ENCODE assay signal across 8 mouse cellular contexts in genomic region chr11:78499004-78499403, GRCm38 (mm10). TPM values are rescaled to one million over a fixed set of nuclear protein-coding genes. Genes with fewer than 3 reads are reported as not detected.
DNase-seq lines count a peak whose midpoint lies in the region; ATAC-seq and TF ChIP-seq lines count a peak whose summit lies in the region.

Vtn (plus strand) TSS chr11:78499091.

- no peaks in the 10 kb centered on the region for H3K9me3 ChIP-seq in kidney, embryonic 16.5 days (ENCODE audit: low read length)

- DNase-seq in kidney, adult 18-20 months = no peak
- DNase-seq in embryo, embryonic 10.5 days (ENCODE audit: low spot score) = peak; percentile 30
- peak; percentile 39 for DNase-seq in heart, adult 8-10 months (ENCODE audit: low spot score)
- DNase-seq in left cerebral cortex, adult 8-10 months (ENCODE audit: low spot score in 2 of 2) = no peak
- no peak for DNase-seq in frontal cortex, postnatal 25 days (ENCODE audit: low spot score in 2 of 2)

- 49% methylated on average over 7 of the region's 7 CpGs for WGBS in kidney, embryonic 16.5 days

- H3K36me3 ChIP-seq in kidney, embryonic 16.5 days (ENCODE audit: insufficient read depth, low read length) = no peaks in the 10 kb centered on the region
- no peaks in the 10 kb centered on the region for H3K36me3 ChIP-seq in myocyte (ENCODE audit: control insufficient read depth, insufficient read depth)

- TF ChIP-seq POLR2A in myocyte (IDR thresholded peaks at IDR 0.05; ENCODE audit: insufficient read length, low read depth) = no peak

- peaks cover 40% of the 10 kb centered on the region for H3K27me3 ChIP-seq in kidney, embryonic 16.5 days (ENCODE audit: insufficient read depth, low read length)
- peaks cover 34% of the 10 kb centered on the region for H3K27me3 ChIP-seq in myocyte (ENCODE audit: control insufficient read depth, insufficient read depth, insufficient read length)

- H3K4me1 ChIP-seq in kidney, embryonic 16.5 days (ENCODE audit: insufficient read depth, low read length) = peaks cover 17% of the 10 kb centered on the region

- H3K9ac ChIP-seq in kidney, embryonic 16.5 days (replicated peaks; ENCODE audit: low read length) = peak within 1 kb of the TSS; percentile 56; the same call in 1 of the 2 replicates

- H3K4me2 ChIP-seq in kidney, embryonic 16.5 days (replicated peaks; ENCODE audit: low read depth, low read length) = peak within 1 kb of the TSS; percentile 95
- peak within 1 kb of the TSS; percentile 96 for H3K4me2 ChIP-seq in myocyte (ENCODE audit: low read depth)

- 0 out of 2 replicates have a peak within 1 kb of the TSS, but pooled peaks have one; percentile 29 for H3K27ac ChIP-seq in kidney, embryonic 16.5 days (ENCODE audit: low read length)

- H3ac ChIP-seq in myocyte (ENCODE audit: control insufficient read depth, insufficient read length) = no peak within 1 kb of the TSS

- H3K4me3 ChIP-seq in kidney, embryonic 16.5 days (ENCODE audit: low read length) = peak within 1 kb of the TSS; percentile 56
- peak within 1 kb of the TSS; percentile 24 for H3K4me3 ChIP-seq in myocyte

- ATAC-seq in kidney, embryonic 16.5 days (ENCODE audit: low FRiP score, low TSS enrichment) = no peak
- ATAC-seq in cerebellum, adult (ENCODE audit: insufficient number of reproducible peaks, low FRiP score, low TSS enrichment) = no peak

- H3K79me2 ChIP-seq in myocyte (ENCODE audit: control insufficient read depth, insufficient read depth) = no peaks in the 10 kb centered on the region

TF ChIP-seq in myocyte, 11 proteins besides CTCF, POLR2A, EP300 and RAD21:
- TF ChIP-seq CEBPB (IDR thresholded peaks at IDR 0.05; ENCODE audit: insufficient read depth, poor library complexity, severe bottlenecking) (no peak), USF1 (IDR thresholded peaks at IDR 0.05; ENCODE audit: low read depth) (no peak), MAX (IDR thresholded peaks at IDR 0.05; ENCODE audit: low read depth) (no peak), POLR2AphosphoS2 (IDR thresholded peaks at IDR 0.05; ENCODE audit: insufficient read length, low read depth) (no peak), E2F4 (IDR thresholded peaks at IDR 0.05; ENCODE audit: insufficient read depth) (no peak), MYOG (IDR thresholded peaks at IDR 0.05; ENCODE audit: control insufficient read depth in 1 of 3, insufficient read depth in 1 of 3, insufficient read length in 2 of 3, low read depth in 2 of 3) (no peak), TCF3 (IDR thresholded peaks at IDR 0.05; ENCODE audit: insufficient read length, low read depth) (no peak), SRF (IDR thresholded peaks at IDR 0.05; ENCODE audit: control insufficient read depth, insufficient read length, low read depth) (no peak), TCF12 (IDR thresholded peaks at IDR 0.05; ENCODE audit: insufficient read depth, poor library complexity, severe bottlenecking) (no peak), REST (IDR thresholded peaks at IDR 0.05; ENCODE audit: insufficient read depth, insufficient read length) (no peak), MYOD1 (IDR thresholded peaks at IDR 0.05; ENCODE audit: control insufficient read depth in 1 of 3, insufficient read length in 2 of 3, low read depth in 2 of 3) (no peak)

RNA-seq across cellular contexts. Expression of gene Vtn, which starts in this region (rescaled TPM):
- 2.4 and 2.9 TPM in 2 replicates for polyA plus RNA-seq in kidney, embryonic 16.5 days (2015; fragmentation: Nextera tagmentation; extraction: Ambion mirVana)
- 10 to 100 TPM; 14.3 to 19.1 (median 17.1) TPM for total RNA-seq in heart, adult 8-10 months (2022)
- total RNA-seq in left cerebral cortex, adult 8-10 months (2022) = 10 to 100 TPM; 73.4 to 86.0 (median 77.9) TPM
- not detected for polyA plus RNA-seq in myocyte (2012; fragmentation: generic; extraction: Trizol)

Comparison
In these comparisons a context has a peak if more than half of its experiments do, and no peak if none do; other contexts are left out.
1. DNase-seq: peak in embryo, embryonic 10.5 days (single experiment) and heart, adult 8-10 months (single experiment); none in kidney, adult 18-20 months (single experiment), left cerebral cortex, adult 8-10 months (0 of 2) and frontal cortex, postnatal 25 days (0 of 2).